Mouse (Mus musculus): ENCODE measurements around the gene Gm42417.

DNA sequence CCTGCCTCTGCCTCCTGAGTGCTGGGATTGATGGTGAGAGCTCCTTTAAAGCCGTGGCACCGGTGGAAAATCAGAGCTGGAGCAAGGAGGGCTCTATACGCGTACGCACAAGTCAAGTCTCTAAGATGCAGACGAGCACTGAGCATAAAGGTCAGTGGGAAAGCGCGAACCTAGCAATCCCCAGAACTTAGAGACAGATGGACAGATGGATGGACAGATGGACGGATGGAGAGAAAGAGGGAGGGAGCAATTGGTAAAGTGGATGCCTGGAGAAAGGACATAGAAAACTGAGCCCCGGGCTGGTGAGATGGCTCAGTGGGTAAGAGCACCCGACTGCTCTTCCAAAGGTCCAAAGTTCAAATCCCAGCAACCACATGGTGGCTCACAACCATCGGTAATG is 1.6 kb upstream of the Gm42417 start:
- no peak for TF ChIP-seq CTCF (IDR thresholded peaks at IDR 0.05; ENCODE audit: borderline replicate concordance, control insufficient read depth, extremely low read depth, insufficient read depth, low read length, poor library complexity)
- no peak for TF ChIP-seq POLR2A (IDR thresholded peaks at IDR 0.05; ENCODE audit: control insufficient read depth, extremely low read depth, insufficient read depth, low read length, poor library complexity)
